Mouse (Mus musculus) spleen, embryonic (tissue): ENCODE results near the gene Ndrg2.
"Not testable (repeated sequence)": the region's sequence is repeated elsewhere in the genome, so short reads cannot be mapped to it uniquely, and the experiment has no call there.

Experiments
- CTCF ChIA-PET: fragments of 350-600 bp; sonication (Branson Sonifier 250); formaldehyde crosslinking; loops from one replicate; lab custom pipeline; 2022; lab: Charles Lee

Gene Ndrg2

DNA sequence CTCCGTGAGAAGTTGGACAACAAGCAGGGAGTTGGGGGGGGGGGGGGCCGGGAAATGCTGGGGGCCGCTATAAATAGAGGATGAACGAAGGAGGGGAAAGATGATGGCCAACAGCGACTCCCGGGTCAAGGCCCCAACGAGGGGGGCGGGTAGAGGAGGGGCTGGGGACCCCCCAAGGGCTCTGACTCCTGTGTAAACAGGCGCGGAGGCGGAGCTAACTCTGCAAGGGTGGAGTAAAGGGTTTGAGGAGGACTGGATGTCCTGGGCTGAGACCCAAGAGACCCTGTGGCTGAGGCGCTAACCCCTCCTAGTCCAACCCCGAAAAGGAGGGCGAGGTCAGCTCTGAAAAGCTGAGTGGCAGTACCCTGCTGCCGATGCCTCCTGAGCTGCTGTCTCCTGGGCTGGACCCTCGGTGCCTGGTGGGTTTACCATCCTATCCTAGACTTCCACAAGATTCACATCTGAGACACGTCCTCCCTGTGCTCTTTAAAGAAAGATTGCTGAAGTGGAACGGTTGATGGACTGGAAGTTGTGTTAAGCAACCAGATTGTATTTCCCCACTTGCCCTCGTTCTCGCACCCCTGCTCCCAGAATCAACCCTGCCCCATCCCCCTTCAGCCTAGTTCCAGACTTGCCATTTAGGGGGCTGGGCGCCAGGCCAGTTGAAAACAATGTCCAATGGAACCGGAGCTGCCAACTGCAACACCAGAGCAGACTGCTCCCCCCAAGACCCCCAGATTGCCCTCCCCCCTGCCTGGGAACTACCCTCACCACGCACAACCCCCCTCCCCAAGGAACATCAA is at the start of gene Ndrg2:
TSS of gene Ndrg2 (minus strand) at position 199 of the 803 bp plus-strand sequence.
- CTCF ChIA-PET: no interaction called here

DNA sequence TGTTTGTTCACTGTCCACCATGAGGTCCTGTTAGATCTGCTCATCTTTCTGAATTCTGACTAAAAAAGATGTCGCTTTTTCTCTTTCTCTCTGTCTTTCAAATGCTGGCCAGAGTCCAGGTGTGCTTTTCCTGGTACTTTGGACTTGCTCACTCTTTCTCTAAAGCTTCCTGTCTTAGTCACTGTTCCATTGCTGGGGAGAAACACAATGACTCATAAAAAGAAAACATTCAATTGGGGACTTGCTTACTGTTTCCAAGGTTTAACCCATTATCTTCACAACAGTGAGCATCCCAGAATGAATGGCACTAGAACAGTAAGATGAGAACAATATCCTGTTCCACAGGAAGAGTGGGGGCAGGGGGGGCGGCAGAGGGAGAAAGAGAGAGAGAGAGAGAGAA is 46.4 kb upstream of the Ndrg2 start:
- CTCF ChIA-PET: no interaction called here

DNA sequence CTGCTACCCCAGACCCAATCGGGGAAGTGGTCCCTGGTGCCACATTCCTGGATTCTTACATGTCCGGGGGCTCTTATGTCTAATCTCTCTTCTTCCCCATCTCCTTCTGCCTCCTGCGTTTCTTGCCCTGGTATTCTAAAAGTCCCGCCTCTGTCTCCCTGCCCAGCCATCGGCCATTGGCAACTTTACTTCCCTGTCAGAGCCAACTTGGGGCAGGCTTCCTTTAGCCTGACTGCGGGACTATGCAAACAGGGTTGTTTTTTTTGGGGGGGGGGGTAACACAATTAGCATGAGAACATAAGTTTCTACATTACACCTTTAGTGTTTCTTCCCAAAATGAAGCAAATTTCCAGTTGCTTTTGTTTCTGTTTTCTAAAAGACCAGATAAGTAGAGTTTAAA is 29.4 kb upstream of the Ndrg2 start:
- CTCF ChIA-PET: no interaction called here

DNA sequence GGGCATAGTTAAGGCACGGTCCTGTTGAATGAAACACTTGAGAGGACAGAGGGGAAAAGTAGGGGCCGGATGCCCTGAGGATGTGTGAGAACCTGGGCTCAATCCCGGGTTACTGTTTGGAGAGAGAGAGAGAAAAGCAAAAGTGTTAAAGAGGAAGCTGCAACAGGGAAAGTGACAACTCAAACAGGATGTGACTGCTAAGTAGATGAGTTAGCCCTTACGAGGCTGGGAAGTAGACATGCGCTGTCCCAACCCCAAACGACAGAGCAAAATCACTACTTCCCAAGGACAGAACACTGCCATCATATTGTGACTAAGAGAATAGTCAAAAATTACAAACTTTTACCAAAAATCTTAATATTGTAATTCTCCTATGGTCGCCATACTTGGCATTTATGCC is 28.3 kb upstream of the Ndrg2 start:
- CTCF ChIA-PET: no interaction called here

DNA sequence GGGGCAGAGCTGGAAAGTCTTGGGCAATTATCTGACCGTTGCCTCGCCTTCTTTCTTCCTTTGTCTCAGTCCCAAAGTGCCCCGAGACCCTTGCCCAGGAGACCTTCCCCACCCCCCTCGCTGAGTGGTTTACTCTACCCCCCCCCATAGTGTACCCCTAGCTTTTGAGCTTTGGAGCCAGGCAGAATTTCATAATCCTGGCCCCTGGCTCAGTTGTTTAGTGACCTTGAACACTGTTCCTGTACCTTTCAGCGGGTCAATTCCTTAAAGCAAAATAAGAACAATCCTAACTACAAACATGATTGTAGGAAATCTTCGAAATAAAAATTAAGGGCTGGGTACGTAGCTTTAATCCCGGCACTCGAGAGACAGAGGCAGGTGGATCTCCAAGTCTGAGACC is 27.6 kb upstream of the Ndrg2 start:
- CTCF ChIA-PET: no interaction called here

- CTCF ChIA-PET: no interaction called here
Measured at GRCm38 (mm10) chr14:51940944-51941560, 27.1 kb upstream of the Ndrg2 start.

DNA sequence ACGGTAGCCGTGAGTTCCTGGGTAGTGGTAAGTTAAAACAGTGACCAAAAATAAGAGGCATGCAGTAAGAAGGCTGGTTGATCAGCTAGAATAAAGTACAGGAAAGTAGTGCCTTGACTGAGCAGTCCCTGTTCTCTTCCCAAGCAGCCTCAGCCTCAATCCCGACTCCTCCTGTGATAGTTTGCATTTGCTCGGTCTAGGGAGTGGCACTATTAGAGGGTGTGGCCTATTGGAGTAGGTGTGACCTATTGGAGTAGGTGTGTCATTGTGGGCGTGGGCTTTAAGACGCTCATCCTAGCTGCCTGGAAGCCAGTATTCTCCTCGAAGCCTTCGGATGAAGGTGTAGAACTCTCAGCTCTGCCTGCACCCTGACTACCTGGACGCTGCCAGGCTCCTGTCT is 25.0 kb upstream of the Ndrg2 start:
- CTCF ChIA-PET: no interaction called here

DNA sequence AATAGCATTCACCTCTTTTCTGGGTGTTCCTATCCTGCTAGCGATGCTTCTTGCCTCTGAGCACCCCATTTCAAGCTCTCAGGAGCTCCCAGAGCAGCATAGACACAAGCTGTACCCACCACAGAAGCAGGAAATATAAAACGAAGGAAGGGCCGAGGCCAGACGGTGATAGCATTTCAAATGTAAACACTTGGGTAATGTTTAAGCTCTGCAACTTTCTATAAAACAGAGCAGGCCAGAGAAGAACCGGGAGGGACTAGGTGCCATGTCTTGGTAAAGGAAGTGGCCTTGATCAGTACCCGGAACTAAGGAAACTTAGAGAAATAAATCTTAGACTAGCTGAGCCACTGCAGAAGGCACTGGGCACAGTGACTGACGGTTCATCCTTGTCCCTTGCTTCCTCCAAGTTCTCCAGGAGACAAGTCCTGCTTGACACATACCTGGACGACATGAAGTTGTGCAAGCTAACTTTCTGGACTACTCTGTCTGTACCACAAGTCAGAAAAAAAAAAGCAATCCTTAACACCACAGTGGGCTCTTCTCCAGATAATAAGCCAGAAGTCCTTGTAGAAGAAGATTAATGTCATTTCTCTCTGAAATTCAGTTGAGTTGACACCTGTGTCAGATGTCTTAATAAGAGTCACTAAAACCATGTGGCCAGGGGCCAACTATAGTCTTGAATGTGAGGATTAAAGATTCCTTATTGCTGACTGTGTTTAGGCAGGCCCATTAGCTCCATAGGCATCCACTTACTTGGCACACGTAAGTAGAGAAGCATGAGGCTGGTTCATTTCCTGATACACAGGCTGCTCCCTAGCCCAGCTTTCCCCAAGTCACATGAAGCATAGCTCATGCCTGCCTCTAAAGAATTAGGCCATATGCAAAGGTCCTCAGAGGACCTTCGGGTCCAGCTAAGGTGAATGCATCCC is 18.4 kb upstream of the Ndrg2 start:
- CTCF ChIA-PET: no interaction called here

DNA sequence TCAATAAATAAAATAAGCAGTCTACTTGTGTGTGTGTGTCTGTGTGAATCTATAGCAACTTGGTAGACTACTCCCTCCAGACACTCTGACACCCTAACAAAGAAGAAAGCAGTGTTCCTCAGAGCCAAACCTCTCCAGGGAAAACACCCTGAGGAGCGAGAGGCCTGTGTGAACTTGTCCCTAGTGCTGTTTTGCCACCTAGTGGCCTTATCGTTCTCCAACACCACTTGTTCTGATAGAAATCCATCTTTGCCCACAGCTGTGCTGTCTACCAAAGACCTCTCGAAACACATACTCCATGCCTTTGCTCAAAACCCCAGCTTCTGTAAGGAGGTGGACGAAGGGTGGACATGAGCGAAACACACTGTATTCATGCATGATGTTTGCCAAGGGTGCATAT is 16.9 kb upstream of the Ndrg2 start:
- CTCF ChIA-PET: no interaction called here

DNA sequence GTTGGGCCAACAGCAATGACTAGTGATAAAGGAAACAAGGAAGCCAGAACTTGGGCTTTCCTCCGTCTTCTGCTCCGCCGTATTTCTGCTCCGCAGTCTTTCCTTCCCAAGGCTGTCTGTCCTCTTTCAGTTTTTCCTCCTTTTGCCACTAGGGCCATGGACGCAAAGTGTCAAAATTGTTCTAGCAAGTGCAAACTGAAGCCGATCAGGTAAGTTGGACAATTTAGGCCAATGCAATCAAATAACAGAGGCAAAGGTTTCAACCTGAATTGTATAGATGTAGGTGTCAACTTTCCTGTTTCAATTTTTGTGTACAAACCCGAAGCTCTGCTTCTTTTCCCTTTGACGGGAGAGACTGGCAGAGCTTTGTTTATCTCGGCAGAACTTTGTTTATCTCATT is 16.0 kb upstream of the Ndrg2 start:
- CTCF ChIA-PET: no interaction called here

DNA sequence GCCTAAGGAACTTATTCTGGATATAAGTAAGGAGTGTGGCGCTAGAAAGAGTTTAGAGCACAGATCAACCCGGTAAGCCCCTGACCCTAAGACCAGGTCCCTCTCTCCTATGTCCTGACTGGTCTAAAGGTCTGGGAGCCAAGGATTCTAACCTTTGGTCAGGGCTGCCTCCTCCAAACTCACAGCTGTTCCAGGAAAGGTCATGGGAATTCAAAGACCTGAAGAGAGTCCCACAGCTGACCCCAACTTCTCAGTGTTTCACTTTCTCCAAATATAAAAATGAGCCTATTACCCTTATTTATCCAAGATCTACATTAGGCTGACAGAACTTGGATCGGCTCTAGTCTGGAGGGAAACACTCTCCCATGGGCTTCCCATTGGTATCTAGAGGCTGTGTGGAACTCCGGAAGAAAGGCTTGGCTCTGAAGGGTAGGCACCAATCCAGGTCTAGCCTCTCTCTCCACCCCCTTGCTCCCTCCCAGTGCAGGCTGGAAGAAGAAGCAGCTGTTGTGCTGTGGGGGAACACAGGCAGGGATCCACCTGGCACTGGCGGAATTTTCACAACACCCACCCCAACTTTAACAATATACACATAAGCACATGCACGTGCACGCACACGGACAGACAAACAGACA is 15.5 kb upstream of the Ndrg2 start:
- CTCF ChIA-PET: no interaction called here

GRCm38 (mm10) chr14:51926930-51927329 is 13.0 kb upstream of the Ndrg2 start:
- CTCF ChIA-PET: not testable (repeated sequence)

GRCm38 (mm10) chr14:51923492-51923891 is 9.5 kb upstream of the Ndrg2 start:
- CTCF ChIA-PET: no interaction called here

DNA sequence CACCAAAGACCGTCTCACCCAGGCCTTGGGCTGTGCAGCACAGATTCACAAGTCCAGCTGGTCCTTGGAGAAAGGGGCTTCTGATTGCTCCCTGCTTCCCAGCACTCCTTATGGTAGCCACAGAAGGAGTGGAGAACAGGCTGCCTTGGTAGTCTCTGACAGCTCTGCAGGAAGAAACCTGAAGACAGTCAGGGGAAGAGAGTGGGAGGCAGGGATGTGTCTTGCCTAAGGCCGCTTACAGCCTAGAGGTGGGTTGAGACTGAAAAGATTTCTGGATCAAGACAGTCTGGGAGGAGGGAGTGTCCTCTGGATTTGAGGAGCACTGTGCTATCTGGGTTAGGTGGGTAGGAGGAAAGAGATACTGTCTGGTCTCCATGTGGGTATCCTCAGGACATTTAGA is 9.0 kb upstream of the Ndrg2 start:
- CTCF ChIA-PET: no interaction called here

- CTCF ChIA-PET: no interaction called here
Measured at GRCm38 (mm10) chr14:51922571-51922865, 8.6 kb upstream of the Ndrg2 start, which contains the start of gene Rnase13. TSS of gene Rnase13 (minus strand) at chr14:51922773.

- CTCF ChIA-PET: no interaction called here
Measured at GRCm38 (mm10) chr14:51921759-51922570, 8.0 kb upstream of the Ndrg2 start.

GRCm38 (mm10) chr14:51918966-51919365 is 5.0 kb upstream of the Ndrg2 start:
- CTCF ChIA-PET: no interaction called here

DNA sequence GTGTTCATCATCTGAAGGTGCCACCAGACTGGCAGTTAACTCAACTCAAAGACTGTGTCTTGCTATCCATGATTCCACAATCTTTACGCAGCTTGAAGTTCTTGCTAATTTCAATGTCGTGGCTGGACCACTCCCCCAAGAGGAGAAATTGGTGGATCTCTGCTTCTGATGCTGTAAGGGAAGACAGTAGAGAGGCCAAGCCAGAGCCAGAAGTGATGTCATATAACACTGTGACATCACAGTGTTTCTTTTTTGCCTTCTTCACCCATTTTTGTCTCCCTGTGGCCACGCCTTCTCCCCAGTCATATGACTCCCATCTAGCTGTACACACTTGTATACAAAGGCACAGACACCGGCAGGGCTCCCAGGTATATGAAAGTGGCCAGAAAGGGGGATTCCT is 4.2 kb upstream of the Ndrg2 start, which contains the start of gene Tppp2:
TSS of gene Tppp2 (plus strand) at position 301 of the 400 bp plus-strand sequence.
- CTCF ChIA-PET: interaction anchor here (0.6 kb wide), 1 partner anchor 363 kb away, joined by 4 read pairs; no protein-coding TSS in a partner anchor

DNA sequence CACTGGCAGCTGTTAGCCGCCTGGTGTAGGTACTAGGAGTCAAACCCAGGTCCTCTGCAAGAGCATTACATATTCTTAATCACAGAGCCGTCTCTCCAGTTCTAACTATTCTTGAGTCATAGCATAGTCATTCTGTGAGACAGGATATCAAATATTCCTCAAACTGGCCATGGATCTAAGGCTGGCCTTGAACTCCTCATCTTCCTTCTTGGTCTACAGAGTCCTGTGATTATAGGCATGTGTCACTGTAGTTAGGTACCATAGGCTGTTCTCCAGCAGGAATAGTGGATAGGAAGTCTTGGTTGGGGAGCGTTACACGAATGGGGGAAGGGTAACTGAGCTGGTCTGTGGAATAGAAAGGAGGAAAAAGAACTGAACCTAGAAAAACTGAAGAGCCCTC is 2.6 kb upstream of the Ndrg2 start:
- CTCF ChIA-PET: no interaction called here

DNA sequence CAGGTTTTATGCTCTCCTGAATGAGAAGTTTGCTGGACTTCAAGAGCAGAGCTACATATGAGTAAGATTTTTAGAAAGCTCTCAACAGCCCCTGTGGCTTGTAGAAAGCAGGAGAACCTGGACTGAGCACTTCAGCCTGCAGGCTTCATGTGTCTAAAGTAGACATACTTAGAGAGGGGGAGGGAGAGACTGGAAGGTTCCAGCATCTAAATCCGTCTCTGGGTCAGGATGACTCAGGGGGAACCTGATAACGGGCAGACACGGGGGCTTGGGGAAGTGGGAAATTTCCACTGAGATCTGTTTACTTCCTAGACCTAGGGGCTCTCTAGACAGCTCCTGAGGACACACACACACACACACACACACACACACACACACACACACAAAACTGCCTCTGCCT is 1.1 kb upstream of the Ndrg2 start:
- CTCF ChIA-PET: no interaction called here
